Mouse (Mus musculus) lung, embryonic 15.5 days (tissue): Measurements from ENCODE around the gene Sgcb. TPM values are rescaled to one million over a fixed set of nuclear protein-coding genes. Genes with fewer than 3 reads are reported as not detected.

Source experiments
- ATAC-seq: fragments of 200-750 bp; cut with Nextera tagmentation; 2 replicates; pipeline ENCODE4 v1.8.0; 2017; ENCODE audit warnings: moderate number of reproducible peaks, borderline replicate concordance; ENCODE audit not compliant: low FRiP score, low TSS enrichment; ENCODE audit errors: extremely low read depth
- H3K27ac ChIP-seq: fragments of 300-500 bp; sonication (generic); 2 replicates; pipeline ENCODE4 v1.5.1; 2015; ENCODE audit warnings: moderate library complexity, mild to moderate bottlenecking, inconsistent platforms
- H3K27me3 ChIP-seq: fragments of 300-500 bp; sonication (generic); 2 replicates; pipeline ENCODE4 v1.6.1; 2015; ENCODE audit warnings: inconsistent platforms
- H3K36me3 ChIP-seq: fragments of 300-500 bp; sonication (generic); 2 replicates; pipeline ENCODE4 v1.6.1; 2015; ENCODE audit warnings: inconsistent platforms
- H3K4me1 ChIP-seq: fragments of 300-500 bp; sonication (generic); 2 replicates; pipeline ENCODE4 v1.6.1; 2015; ENCODE audit warnings: inconsistent platforms
- H3K4me2 ChIP-seq: fragments of 300-500 bp; sonication (generic); 2 replicates; pipeline ENCODE4 v1.6.1; 2015; ENCODE audit warnings: inconsistent platforms, mild to moderate bottlenecking, moderate library complexity
- H3K4me3 ChIP-seq: fragments of 300-500 bp; sonication (generic); 2 replicates; pipeline ENCODE4 v1.5.1; 2015; ENCODE audit warnings: mild to moderate bottlenecking, inconsistent platforms
- H3K9ac ChIP-seq: fragments of 300-500 bp; sonication (generic); 2 replicates; pipeline ENCODE4 v1.6.1; 2015; ENCODE audit warnings: inconsistent platforms
- H3K9me3 ChIP-seq: fragments of 300-500 bp; sonication (generic); 2 replicates; pipeline ENCODE4 v1.6.1; 2016; ENCODE audit warnings: inconsistent platforms
- WGBS: fragments of 180-500 bp; shearing (Covaris S2); methylation state at CpG from one replicate; pipeline ENCODE4 v1.1.7; 2015; 5-methylcytosine and 5-hydroxymethylcytosine counted together
- polyA plus RNA-seq: library from polyadenylated mRNA; unstranded; fragments of >200 nt; fragmentation: Nextera tagmentation; extraction: Ambion mirVana; gene quantifications from 2 replicates; pipeline ENCODE4 v1.2.1, GENCODE M21; 2015

Gene Sgcb
- polyA plus RNA-seq, 1 experiment from 2014 or later = 28.9 TPM

GRCm38 (mm10) chr5:73631001-73631558, 16.5 kb downstream of the Sgcb start:
- H3K27ac ChIP-seq = no peak overlapping the region
- no peak for ATAC-seq
- H3K9ac ChIP-seq = no peak overlapping the region
- no peaks in the 10 kb centered on the region for H3K27me3 ChIP-seq
- H3K4me3 ChIP-seq = no peak overlapping the region
- WGBS = 74% methylated on average over 10 of the region's 10 CpGs
- H3K4me1 ChIP-seq = no peaks in the 10 kb centered on the region
- H3K4me2 ChIP-seq = no peak overlapping the region
- H3K36me3 ChIP-seq = peaks cover 11% of the 10 kb centered on the region
- H3K9me3 ChIP-seq = no peaks in the 10 kb centered on the region

- Histone ChIP-seq H3K4me3 (no peak overlapping the region), H3K4me2 (no peak overlapping the region), H3K4me1 (no peaks in the 10 kb centered on the region), H3K36me3 (peaks cover 11% of the 10 kb centered on the region), H3K9me3 (no peaks in the 10 kb centered on the region), H3K27me3 (no peaks in the 10 kb centered on the region), H3K9ac (no peak overlapping the region), H3K27ac (no peak overlapping the region)
- 68% methylated on average over 5 of the region's 5 CpGs for WGBS
- ATAC-seq = no peak
Observed at GRCm38 (mm10) chr5:73630141-73630540, 17.4 kb downstream of the Sgcb start.

GRCm38 (mm10) chr5:73627991-73628390, 19.6 kb downstream of the Sgcb start:
- Histone ChIP-seq H3K36me3 (no peaks in the 10 kb centered on the region), H3K4me1 (no peaks in the 10 kb centered on the region), H3K27me3 (no peaks in the 10 kb centered on the region), H3K27ac (no peak overlapping the region), H3K4me3 (no peak overlapping the region), H3K4me2 (no peak overlapping the region), H3K9me3 (no peaks in the 10 kb centered on the region), H3K9ac (no peak overlapping the region)
- WGBS = 74% methylated on average over 15 of the region's 15 CpGs
- ATAC-seq = no peak

GRCm38 (mm10) chr5:73627559-73627958, 20.0 kb downstream of the Sgcb start:
- Histone ChIP-seq H3K9ac (no peak overlapping the region), H3K9me3 (no peaks in the 10 kb centered on the region), H3K27ac (no peak overlapping the region), H3K27me3 (no peaks in the 10 kb centered on the region), H3K4me2 (no peak overlapping the region), H3K4me1 (no peaks in the 10 kb centered on the region), H3K4me3 (no peak overlapping the region), H3K36me3 (no peaks in the 10 kb centered on the region)
- ATAC-seq = no peak
- 59% methylated on average over 4 of the region's 4 CpGs for WGBS

GRCm38 (mm10) chr5:73626842-73627241, 20.7 kb downstream of the Sgcb start:
- H3K9ac ChIP-seq = no peak overlapping the region
- H3K4me2 ChIP-seq = no peak overlapping the region
- H3K4me3 ChIP-seq = no peak overlapping the region
- ATAC-seq = no peak
- no peak overlapping the region for H3K27ac ChIP-seq
- no peaks in the 10 kb centered on the region for H3K4me1 ChIP-seq
- H3K27me3 ChIP-seq = no peaks in the 10 kb centered on the region
- 85% methylated on average over 7 of the region's 7 CpGs for WGBS
- no peaks in the 10 kb centered on the region for H3K36me3 ChIP-seq
- no peaks in the 10 kb centered on the region for H3K9me3 ChIP-seq

GRCm38 (mm10) chr5:73625505-73625904, 22.1 kb downstream of the Sgcb start:
- Histone ChIP-seq H3K9me3 (no peaks in the 10 kb centered on the region), H3K27me3 (no peaks in the 10 kb centered on the region), H3K9ac (no peak overlapping the region), H3K27ac (no peak overlapping the region), H3K36me3 (no peaks in the 10 kb centered on the region), H3K4me3 (no peak overlapping the region), H3K4me1 (no peaks in the 10 kb centered on the region), H3K4me2 (no peak overlapping the region)
- 85% methylated on average over 1 of the region's 1 CpGs for WGBS
- no peak for ATAC-seq

- WGBS = 65% methylated on average over 1 of the region's 1 CpGs
- no peaks in the 10 kb centered on the region for H3K9me3 ChIP-seq
- H3K9ac ChIP-seq = no peak overlapping the region
- no peaks in the 10 kb centered on the region for H3K27me3 ChIP-seq
- ATAC-seq = no peak
- no peak overlapping the region for H3K27ac ChIP-seq
- no peaks in the 10 kb centered on the region for H3K4me1 ChIP-seq
- H3K4me3 ChIP-seq = no peak overlapping the region
- no peaks in the 10 kb centered on the region for H3K36me3 ChIP-seq
- no peak overlapping the region for H3K4me2 ChIP-seq
Observed at GRCm38 (mm10) chr5:73618969-73619368, 28.6 kb downstream of the Sgcb start.

GRCm38 (mm10) chr5:73615211-73615610, 32.4 kb downstream of the Sgcb start:
- no peak overlapping the region for H3K27ac ChIP-seq
- no peak overlapping the region for H3K4me3 ChIP-seq
- H3K27me3 ChIP-seq = no peaks in the 10 kb centered on the region
- no peak overlapping the region for H3K4me2 ChIP-seq
- no peak overlapping the region for H3K9ac ChIP-seq
- no peaks in the 10 kb centered on the region for H3K4me1 ChIP-seq
- H3K9me3 ChIP-seq = no peaks in the 10 kb centered on the region
- 71% methylated on average over 7 of the region's 7 CpGs for WGBS
- no peaks in the 10 kb centered on the region for H3K36me3 ChIP-seq
- ATAC-seq = no peak

GRCm38 (mm10) chr5:73613296-73613695, 34.3 kb downstream of the Sgcb start:
- no peaks in the 10 kb centered on the region for H3K36me3 ChIP-seq
- WGBS = 87% methylated on average over 8 of the region's 8 CpGs
- no peaks in the 10 kb centered on the region for H3K9me3 ChIP-seq
- ATAC-seq = no peak
- H3K9ac ChIP-seq = no peak overlapping the region
- no peaks in the 10 kb centered on the region for H3K27me3 ChIP-seq
- H3K4me2 ChIP-seq = no peak overlapping the region
- H3K27ac ChIP-seq = no peak overlapping the region
- no peaks in the 10 kb centered on the region for H3K4me1 ChIP-seq
- no peak overlapping the region for H3K4me3 ChIP-seq

- Histone ChIP-seq H3K9ac (no peak overlapping the region), H3K27me3 (no peaks in the 10 kb centered on the region), H3K9me3 (no peaks in the 10 kb centered on the region), H3K27ac (no peak overlapping the region), H3K4me1 (no peaks in the 10 kb centered on the region), H3K4me3 (no peak overlapping the region), H3K36me3 (no peaks in the 10 kb centered on the region), H3K4me2 (no peak overlapping the region)
- ATAC-seq = no peak
- WGBS = 88% methylated on average over 4 of the region's 4 CpGs
Observed at GRCm38 (mm10) chr5:73611071-73611470, 36.5 kb downstream of the Sgcb start.

GRCm38 (mm10) chr5:73604964-73605363, 42.6 kb downstream of the Sgcb start:
- 87% methylated on average over 6 of the region's 6 CpGs for WGBS
- no peak overlapping the region for H3K9ac ChIP-seq
- no peaks in the 10 kb centered on the region for H3K4me1 ChIP-seq
- no peak for ATAC-seq
- no peaks in the 10 kb centered on the region for H3K36me3 ChIP-seq
- H3K4me3 ChIP-seq = no peak overlapping the region
- no peaks in the 10 kb centered on the region for H3K9me3 ChIP-seq
- H3K4me2 ChIP-seq = no peak overlapping the region
- no peak overlapping the region for H3K27ac ChIP-seq
- no peaks in the 10 kb centered on the region for H3K27me3 ChIP-seq

- no peak for ATAC-seq
- no peaks in the 10 kb centered on the region for H3K4me1 ChIP-seq
- WGBS = 91% methylated on average over 6 of the region's 6 CpGs
- no peak overlapping the region for H3K9ac ChIP-seq
- no peak overlapping the region for H3K27ac ChIP-seq
- H3K4me3 ChIP-seq = no peak overlapping the region
- no peaks in the 10 kb centered on the region for H3K36me3 ChIP-seq
- H3K27me3 ChIP-seq = no peaks in the 10 kb centered on the region
- no peak overlapping the region for H3K4me2 ChIP-seq
- no peaks in the 10 kb centered on the region for H3K9me3 ChIP-seq
Observed at GRCm38 (mm10) chr5:73604542-73604941, 43.0 kb downstream of the Sgcb start.

- no peaks in the 10 kb centered on the region for H3K27me3 ChIP-seq
- ATAC-seq = no peak
- H3K9me3 ChIP-seq = no peaks in the 10 kb centered on the region
- no peaks in the 10 kb centered on the region for H3K36me3 ChIP-seq
- H3K27ac ChIP-seq = no peak overlapping the region
- 69% methylated on average over 3 of the region's 3 CpGs for WGBS
- H3K9ac ChIP-seq = no peak overlapping the region
- no peak overlapping the region for H3K4me2 ChIP-seq
- H3K4me1 ChIP-seq = no peaks in the 10 kb centered on the region
- H3K4me3 ChIP-seq = no peak overlapping the region
Observed at GRCm38 (mm10) chr5:73602865-73603264, 44.7 kb downstream of the Sgcb start.
